Mouse (Mus musculus) CH12.LX (cell line): Measurements from ENCODE around the gene Sec11a. TPM values are rescaled to one million over a fixed set of nuclear protein-coding genes. Genes with fewer than 3 reads are reported as not detected.

Experiments
- DNase-seq: peaks from one replicate; pipeline ENCODE4 v3.0.0-alpha.2; 2013; ENCODE audit errors: extremely low read depth
- H3K27ac ChIP-seq: 2 replicates; pipeline ENCODE4 v1.5.1; 2012; ENCODE audit warnings: low read depth, mild to moderate bottlenecking, control low read depth, moderate library complexity; ENCODE audit not compliant: insufficient read depth
- H3K27me3 ChIP-seq: replicated peaks from 2 replicates; pipeline ENCODE3; 2012; ENCODE audit warnings: inconsistent platforms
- H3K36me3 ChIP-seq, 2 experiments: replicated peaks in 1 of 2; 2 replicates each; pipeline versions ENCODE3 to v1.6.1; 2012; ENCODE audit warnings: inconsistent platforms in 1 of 2, low read length in 1 of 2, mild to moderate bottlenecking in 1 of 2, mixed read lengths in 1 of 2, moderate library complexity in 1 of 2; ENCODE audit not compliant: control insufficient read depth in 1 of 2, insufficient read depth in 1 of 2
- H3K4me1 ChIP-seq, 2 experiments: 2 replicates each; pipeline ENCODE4 v1.6.1; 2012; ENCODE audit warnings: inconsistent platforms in 1 of 2, moderate library complexity in 1 of 2; ENCODE audit not compliant: insufficient read depth in 2 of 2, control insufficient read depth in 1 of 2
- H3K4me2 ChIP-seq: 2 replicates; pipeline ENCODE4 v1.6.1; 2012; ENCODE audit warnings: low read depth, mild to moderate bottlenecking, control low read depth; ENCODE audit not compliant: poor library complexity, insufficient read depth, severe bottlenecking
- H3K4me3 ChIP-seq, 3 experiments: fragments of 150-350 bp in 1 of 3; sonication (generic) in 1 of 3; replicated peaks in 1 of 3; 2 replicates each; pipeline versions ENCODE3 to v1.5.1; 2011 to 2012; ENCODE audit warnings: low read depth in 2 of 3, low read length in 2 of 3, mild to moderate bottlenecking in 2 of 3, moderate library complexity in 2 of 3, control low read depth in 1 of 3, improper control_type of control experiment in 1 of 3, inconsistent platforms in 1 of 3, mixed read lengths in 1 of 3; ENCODE audit not compliant: poor library complexity in 1 of 3
- H3K79me2 ChIP-seq: replicated peaks from 2 replicates; pipeline ENCODE4 v1.6.1; 2012; ENCODE audit warnings: mild to moderate bottlenecking, moderate library complexity; ENCODE audit not compliant: control insufficient read depth, poor library complexity, insufficient read depth, severe bottlenecking; ENCODE audit errors: extremely low read depth
- H3K9ac ChIP-seq: 2 replicates; pipeline ENCODE4 v1.6.1; 2012; ENCODE audit warnings: low read depth, mild to moderate bottlenecking, control low read depth, moderate library complexity; ENCODE audit not compliant: insufficient read depth
- H3K9me3 ChIP-seq: replicated peaks from 2 replicates; pipeline ENCODE3; 2012; ENCODE audit warnings: low read length, inconsistent platforms, mixed read lengths
- BHLHE40 ChIP-seq: IDR thresholded peaks from 2 replicates; pipeline ENCODE4 v1.6.1; 2011; ENCODE audit warnings: mild to moderate bottlenecking, low read depth, low read length, improper control_type of control experiment
- CHD1 ChIP-seq: IDR thresholded peaks from 2 replicates; pipeline ENCODE4 v1.6.1; 2012; ENCODE audit warnings: low read depth, low read length, improper control_type of control experiment, inconsistent platforms
- CHD2 ChIP-seq: IDR thresholded peaks from 2 replicates; pipeline ENCODE4 v1.6.1; 2011; ENCODE audit warnings: low read length, improper control_type of control experiment
- E2F4 ChIP-seq: IDR thresholded peaks from 2 replicates; pipeline ENCODE4 v1.6.1; 2011; ENCODE audit warnings: low read depth, low read length, improper control_type of control experiment; ENCODE audit not compliant: insufficient replicate concordance
- ELF1 ChIP-seq: IDR thresholded peaks from 2 replicates; pipeline ENCODE4 v1.6.1; 2014; ENCODE audit warnings: low read depth, mild to moderate bottlenecking, inconsistent platforms, low read length, improper control_type of control experiment
- EP300 ChIP-seq: IDR thresholded peaks from 2 replicates; pipeline ENCODE4 v1.6.1; 2011; ENCODE audit warnings: low read length, improper control_type of control experiment
- GABPA ChIP-seq: IDR thresholded peaks from 2 replicates; pipeline ENCODE4 v1.6.1; 2012; ENCODE audit warnings: low read depth, low read length, improper control_type of control experiment, inconsistent platforms; ENCODE audit not compliant: insufficient replicate concordance
- HCFC1 ChIP-seq: IDR thresholded peaks from 2 replicates; pipeline ENCODE4 v1.6.1; 2012; ENCODE audit warnings: low read depth, mild to moderate bottlenecking, inconsistent platforms, low read length, improper control_type of control experiment
- IRF4 ChIP-seq: IDR thresholded peaks from 2 replicates; pipeline ENCODE4 v1.6.1; 2014; ENCODE audit warnings: low read depth, mild to moderate bottlenecking, inconsistent platforms, low read length, improper control_type of control experiment
- JUN ChIP-seq: IDR thresholded peaks from 2 replicates; pipeline ENCODE4 v1.6.1; 2011; ENCODE audit warnings: low read depth, mild to moderate bottlenecking, low read length, improper control_type of control experiment, moderate library complexity; ENCODE audit not compliant: insufficient read depth
- JUND ChIP-seq: conservative IDR thresholded peaks from 2 replicates; pipeline ENCODE4 v1.6.1; 2011; ENCODE audit warnings: low read depth, low read length, improper control_type of control experiment
- KAT2A ChIP-seq: IDR thresholded peaks from 2 replicates; pipeline ENCODE4 v1.6.1; 2012; ENCODE audit warnings: low read length, improper control_type of control experiment, inconsistent platforms; ENCODE audit not compliant: insufficient replicate concordance
- MAFK ChIP-seq: IDR thresholded peaks from 2 replicates; pipeline ENCODE4 v1.6.1; 2011; ENCODE audit warnings: low read length, improper control_type of control experiment; ENCODE audit not compliant: insufficient replicate concordance
- MAX ChIP-seq: IDR thresholded peaks from 2 replicates; pipeline ENCODE4 v1.6.1; 2011; ENCODE audit warnings: low read length, improper control_type of control experiment
- MAZ ChIP-seq: IDR thresholded peaks from 2 replicates; pipeline ENCODE4 v1.6.1; 2012; ENCODE audit warnings: low read depth, mild to moderate bottlenecking, inconsistent platforms, low read length, improper control_type of control experiment, moderate library complexity
- MEF2A ChIP-seq: IDR thresholded peaks from 2 replicates; pipeline ENCODE4 v1.6.1; 2014; ENCODE audit warnings: low read depth, mild to moderate bottlenecking, inconsistent platforms, low read length, improper control_type of control experiment, borderline replicate concordance
- MXI1 ChIP-seq: IDR thresholded peaks from 2 replicates; pipeline ENCODE4 v1.6.1; 2011; ENCODE audit warnings: mild to moderate bottlenecking, low read depth, low read length, improper control_type of control experiment
- NELFE ChIP-seq: IDR thresholded peaks from 2 replicates; pipeline ENCODE4 v1.6.1; 2011; ENCODE audit warnings: low read depth, low read length, improper control_type of control experiment
- PAX5 ChIP-seq: IDR thresholded peaks from 2 replicates; pipeline ENCODE4 v1.6.1; 2012; ENCODE audit warnings: low read length, inconsistent platforms, mixed read lengths
- POLR2A ChIP-seq: IDR thresholded peaks from 2 replicates; pipeline ENCODE4 v1.6.1; 2011; ENCODE audit warnings: low read depth, mild to moderate bottlenecking, improper control_type of control experiment, low read length
- RAD21 ChIP-seq: IDR thresholded peaks from 2 replicates; pipeline ENCODE4 v1.6.1; 2011; ENCODE audit warnings: low read depth, mild to moderate bottlenecking, low read length, improper control_type of control experiment, moderate library complexity
- RCOR1 ChIP-seq: conservative IDR thresholded peaks from 2 replicates; pipeline ENCODE4 v1.6.1; 2012; ENCODE audit warnings: low read depth, mild to moderate bottlenecking, inconsistent platforms, low read length, improper control_type of control experiment
- SIN3A ChIP-seq: IDR thresholded peaks from 2 replicates; pipeline ENCODE4 v1.6.1; 2012; ENCODE audit warnings: low read length, improper control_type of control experiment, inconsistent platforms
- SMC3 ChIP-seq: IDR thresholded peaks from 2 replicates; pipeline ENCODE4 v1.6.1; 2011; ENCODE audit warnings: low read depth, low read length, improper control_type of control experiment
- TBP ChIP-seq: conservative IDR thresholded peaks from 2 replicates; pipeline ENCODE4 v1.6.1; 2011; ENCODE audit warnings: low read depth, low read length, improper control_type of control experiment
- TCF12 ChIP-seq: IDR thresholded peaks from 2 replicates; pipeline ENCODE4 v1.6.1; 2014; ENCODE audit warnings: low read depth, mild to moderate bottlenecking, inconsistent platforms, low read length, improper control_type of control experiment
- UBTF ChIP-seq: IDR thresholded peaks from 2 replicates; pipeline ENCODE4 v1.6.1; 2012; ENCODE audit warnings: low read depth, mild to moderate bottlenecking, inconsistent platforms, low read length, improper control_type of control experiment, moderate library complexity
- USF1 ChIP-seq: IDR thresholded peaks from 2 replicates; pipeline ENCODE4 v1.6.1; 2014; ENCODE audit warnings: low read depth, mild to moderate bottlenecking, inconsistent platforms, low read length, improper control_type of control experiment
- USF2 ChIP-seq: conservative IDR thresholded peaks from 2 replicates; pipeline ENCODE4 v1.6.1; 2011; ENCODE audit warnings: low read depth, low read length, improper control_type of control experiment
- ZC3H11A ChIP-seq: IDR thresholded peaks from 2 replicates; pipeline ENCODE4 v1.6.1; 2012; ENCODE audit warnings: low read depth, mild to moderate bottlenecking, inconsistent platforms, low read length, improper control_type of control experiment
- ZKSCAN1 ChIP-seq: IDR thresholded peaks from 2 replicates; pipeline ENCODE4 v1.6.1; 2012; ENCODE audit warnings: low read depth, inconsistent platforms, low read length, improper control_type of control experiment, borderline replicate concordance
- ZNF384 ChIP-seq: IDR thresholded peaks from 2 replicates; pipeline ENCODE4 v1.6.1; 2012; ENCODE audit warnings: low read depth, low read length, improper control_type of control experiment, inconsistent platforms
- dilution Hi-C: fragments of 300-500 bp; cut with MboI; formaldehyde crosslinking; loops from 2 replicates; pipeline ENCODE4 v1.14.3; 2020; ENCODE audit warnings: low sequenced_read_pairs; ENCODE audit not compliant: extremely low pct_unique_long_range_greater_than_20kb, extremely low pct_ligation_motif_present
- in situ Hi-C: fragments of 300-500 bp; cut with MboI; formaldehyde crosslinking; loops from 3 replicates; pipeline ENCODE4 v1.14.3; 2019; ENCODE audit warnings: low sequenced_read_pairs, low pct_ligation_motif_present, low pct_unique_long_range_greater_than_20kb, mixed read lengths
- polyA plus RNA-seq: library from polyadenylated mRNA; unstranded; fragments of >175 nt; gene quantifications from 2 replicates; pipeline ENCODE4 v1.2.1, GENCODE M21; 2012; ENCODE audit warnings: low read depth; ENCODE audit not compliant: insufficient read length
- total RNA-seq, 2 experiments: library from RNA; depleted of rRNA; stranded (reverse); fragments of 300-350 nt in 1 of 2; fragments of >200 nt in 1 of 2; gene quantifications; 2 replicates each; pipeline ENCODE4 v1.2.3; 2012 to 2014

Sec11a gene
- total and polyA plus RNA-seq, 3 experiments, result 93.5 to 141 (median 126) TPM

DNA sequence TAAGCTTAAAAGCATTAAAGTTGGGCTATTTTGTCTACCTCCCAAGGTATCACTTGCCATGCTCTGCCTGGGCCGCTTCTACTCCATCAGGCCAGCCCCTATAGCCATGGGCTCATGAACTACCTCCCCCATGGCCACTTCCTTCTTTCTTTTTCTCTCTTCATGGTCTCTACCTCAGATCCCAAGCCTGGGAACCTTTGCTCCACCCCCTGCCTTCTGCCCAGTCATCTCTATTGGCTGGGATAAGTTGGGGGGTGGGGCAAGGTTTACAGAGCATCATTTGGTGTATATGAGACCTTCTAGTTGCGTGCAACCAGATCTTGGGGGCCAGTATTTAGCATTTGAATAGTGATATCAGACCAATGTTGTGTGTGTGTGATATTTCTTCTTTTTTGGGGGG, 85.1 kb downstream of the Sec11a start:
- Histone ChIP-seq H3K36me3 (peaks cover 2 to 27% of the 10 kb centered on the region in 2 experiments), H3K4me1 (peaks cover 2 to 32% of the 10 kb centered on the region in 2 experiments; a peak in 3 of 4 replicates), H3K4me2 (no peak overlapping the region), H3K79me2 (no peaks in the 10 kb centered on the region), H3K27ac (no peak overlapping the region), H3K9me3 (no peaks in the 10 kb centered on the region), H3K27me3 (no peaks in the 10 kb centered on the region), H3K4me3 (no peak overlapping the region), H3K9ac (no peak overlapping the region)
- in situ Hi-C loops, result no loop called here
- dilution Hi-C loops, result no loop called here
- peak; percentile 62 for DNase-seq
- TF ChIP-seq ZNF384, result no peak
- TF ChIP-seq MAFK, result no peak

DNA sequence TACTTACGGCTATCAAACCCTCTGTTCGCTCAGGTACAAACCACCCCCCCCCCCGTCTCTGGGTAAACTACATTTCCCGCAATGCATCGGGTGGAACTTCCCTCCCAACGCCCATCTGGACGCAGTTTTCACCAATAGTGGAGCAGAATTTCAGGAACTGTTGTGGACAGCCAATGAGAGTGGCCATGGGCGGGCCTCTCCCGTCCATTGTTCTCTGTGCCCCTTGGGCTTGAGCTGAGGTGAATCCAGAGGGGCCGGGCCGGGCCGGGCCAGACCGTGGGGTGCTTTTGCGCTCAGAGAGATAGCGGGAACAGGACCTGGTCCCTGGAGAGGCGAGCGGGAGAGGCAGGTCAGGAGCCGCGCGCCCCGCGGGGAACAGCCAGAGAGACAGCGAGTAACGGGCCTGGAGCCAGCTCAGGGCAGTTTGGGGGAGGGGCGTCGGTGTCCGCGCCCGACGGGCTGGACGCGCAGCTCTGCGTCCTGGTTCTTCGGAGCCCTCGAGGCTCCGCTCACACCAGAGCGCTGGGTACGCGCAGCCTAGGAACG, 86.8 kb downstream of the Sec11a start, which contains the start of gene Zscan2:
Gene Zscan2, plus strand, starts transcription at position 192 of the 546 bp plus-strand sequence.
- Histone ChIP-seq H3K27me3 (no peaks in the 10 kb centered on the region), H3K4me3 (peak within 1 kb of the TSS; percentile 87 to 94 (median 88)), H3K9ac (peak within 1 kb of the TSS; percentile 43; the same call in 1 of the 2 replicates), H3K4me2 (peak within 1 kb of the TSS; percentile 82), H3K27ac (no peak within 1 kb of the TSS), H3K9me3 (no peaks in the 10 kb centered on the region), H3K79me2 (no peaks in the 10 kb centered on the region), H3K4me1 (peaks cover 2 to 33% of the 10 kb centered on the region in 2 experiments; a peak in 3 of 4 replicates), H3K36me3 (peaks cover 2 to 20% of the 10 kb centered on the region in 2 experiments)
- in situ Hi-C loops, result no loop called here
- peak; percentile 95 for DNase-seq
- dilution Hi-C loops, result no loop called here
- TF ChIP-seq JUN (no peak), ELF1 (peak; percentile 78), EP300 (no peak), CHD2 (peak; percentile 90), IRF4 (peak; percentile 38; the same call in 1 of the 2 replicates), RAD21 (no peak), TBP (no peak), ZNF384 (no peak), HCFC1 (peak; percentile 98), ZKSCAN1 (no peak), UBTF (no peak), POLR2A (peak; percentile 40; the same call in 1 of the 2 replicates), ZC3H11A (no peak), USF1 (no peak), GABPA (peak; percentile 45; the same call in 1 of the 2 replicates), USF2 (no peak), JUND (no peak), MXI1 (no peak), SIN3A (peak; percentile 73; the same call in 1 of the 2 replicates), SMC3 (no peak), BHLHE40 (no peak), E2F4 (no peak), KAT2A (peak; percentile 96; the same call in 1 of the 2 replicates), CHD1 (no peak), NELFE (0 out of 2 replicates have a peak, but pooled peaks have one; percentile 3), RCOR1 (no peak), MEF2A (no peak), MAZ (peak; percentile 50; the same call in 1 of the 2 replicates), TCF12 (peak; percentile 22; the same call in 1 of the 2 replicates), PAX5 (no peak), MAX (no peak)
